Mouse (Mus musculus) layer of hippocampus, adult 18-20 months (tissue): Measurements from ENCODE around the gene Krt27. TPM values are rescaled to one million over a fixed set of nuclear protein-coding genes. Genes with fewer than 3 reads are reported as not detected.

Experiments used
- DNase-seq, 2 experiments: peaks; one replicate each; pipeline ENCODE4 v3.0.0; 2022; ENCODE audit warnings: low spot score in 2 of 2
- long read RNA-seq: library from polyadenylated mRNA; stranded (forward); transcript quantifications from one replicate; pipeline ENCODE4 v2.0.0, GENCODE M21; 2021
- total RNA-seq, 2 experiments: library from RNA; stranded (reverse); gene quantifications; 2 replicates each; pipeline ENCODE4 v1.2.3; 2021

The Krt27 gene
- total RNA-seq = not detected
- long read RNA-seq = 0 reads

DNA sequence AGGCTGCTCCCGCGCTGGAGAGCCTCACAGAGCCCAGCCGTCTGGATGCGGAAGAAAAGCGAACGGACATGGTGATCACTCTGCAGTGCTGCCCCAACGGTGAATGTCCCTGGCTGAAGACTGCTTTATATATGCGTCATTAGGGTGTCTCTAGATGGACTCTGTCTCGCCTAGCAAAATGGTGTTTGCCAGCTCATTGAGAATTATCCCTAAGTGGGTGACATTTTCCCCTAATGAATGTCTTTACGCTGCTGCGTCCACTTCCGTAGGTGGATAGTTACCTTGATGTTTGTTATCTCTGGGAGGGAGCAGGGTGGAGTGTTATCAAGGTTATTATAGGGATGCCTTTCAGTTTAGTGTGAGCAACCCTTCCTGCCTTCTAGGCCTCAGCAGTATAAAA, at the start of gene Krt27:
Krt27 (minus strand) TSS at position 101 of the 400 bp plus-strand sequence.
- DNase-seq = no peak

DNA sequence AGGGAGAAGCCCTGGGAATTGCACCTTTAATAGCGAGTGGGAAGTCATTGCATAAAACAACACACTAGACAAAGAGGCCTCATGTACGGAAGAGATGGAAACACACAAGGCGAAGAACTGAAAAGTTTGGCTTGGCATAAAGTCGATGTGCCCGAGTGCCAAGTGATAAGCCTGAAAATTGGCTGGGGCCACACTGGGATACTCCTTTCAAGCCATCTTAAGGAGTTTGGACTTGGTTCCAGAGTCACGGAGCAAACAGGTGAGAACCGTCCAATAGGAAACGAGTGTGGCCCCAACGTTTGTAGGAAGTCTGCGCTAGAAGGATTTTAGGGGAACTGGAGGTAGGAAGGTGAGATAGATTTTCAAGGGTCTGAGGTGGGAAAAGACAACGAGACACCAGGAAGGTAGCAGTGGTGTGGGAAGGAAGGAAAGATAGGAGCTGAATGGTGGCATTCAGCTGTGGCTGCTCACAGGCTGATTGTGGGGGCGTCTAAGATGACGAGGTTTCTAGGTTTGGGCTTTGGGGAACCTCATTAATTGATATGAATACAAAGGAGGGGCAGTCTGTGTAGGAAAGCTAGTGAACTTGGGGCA, 49.1 kb upstream of the Krt27 start:
- DNase-seq = no peak

DNA sequence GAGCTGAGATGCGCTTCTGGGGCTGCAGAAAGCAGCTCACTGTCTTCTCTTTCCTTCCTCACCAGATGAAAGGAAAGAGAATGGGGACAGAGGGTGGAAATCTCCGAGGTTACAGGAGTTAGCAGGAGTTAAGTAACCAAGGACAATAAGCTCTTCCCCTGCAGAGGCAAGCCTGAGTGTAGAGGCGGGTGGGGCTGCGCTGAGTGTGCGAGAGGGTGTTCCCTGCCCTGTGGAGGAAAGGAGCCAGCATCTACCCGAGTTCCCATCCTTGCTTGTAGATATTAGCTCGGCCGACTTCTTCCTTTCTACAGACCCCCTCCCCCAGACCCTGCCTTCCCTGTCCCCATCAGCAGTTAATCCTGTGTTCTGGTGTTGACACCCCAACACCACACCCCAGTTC, 47.9 kb upstream of the Krt27 start:
- no peak for DNase-seq

DNA sequence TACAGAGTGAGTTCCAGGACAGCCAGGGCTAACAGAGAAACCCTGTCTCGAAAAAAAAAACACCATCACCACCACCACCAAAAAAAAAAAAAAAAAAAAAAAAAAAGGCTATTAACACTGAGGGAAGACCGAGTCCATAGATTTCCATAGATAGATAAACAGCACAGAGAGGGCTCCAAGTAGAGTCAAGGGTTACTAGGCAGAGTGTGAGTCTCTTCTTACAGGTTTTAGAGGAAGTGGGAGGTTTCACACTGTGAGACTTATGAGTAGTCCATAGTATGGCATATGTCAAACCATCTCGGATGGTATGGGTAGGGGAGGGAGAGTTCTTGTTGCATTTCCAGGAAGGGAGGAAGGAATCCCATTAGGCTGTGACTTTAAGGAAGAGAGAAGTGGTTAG, 47.2 kb upstream of the Krt27 start:
- DNase-seq = no peak

DNA sequence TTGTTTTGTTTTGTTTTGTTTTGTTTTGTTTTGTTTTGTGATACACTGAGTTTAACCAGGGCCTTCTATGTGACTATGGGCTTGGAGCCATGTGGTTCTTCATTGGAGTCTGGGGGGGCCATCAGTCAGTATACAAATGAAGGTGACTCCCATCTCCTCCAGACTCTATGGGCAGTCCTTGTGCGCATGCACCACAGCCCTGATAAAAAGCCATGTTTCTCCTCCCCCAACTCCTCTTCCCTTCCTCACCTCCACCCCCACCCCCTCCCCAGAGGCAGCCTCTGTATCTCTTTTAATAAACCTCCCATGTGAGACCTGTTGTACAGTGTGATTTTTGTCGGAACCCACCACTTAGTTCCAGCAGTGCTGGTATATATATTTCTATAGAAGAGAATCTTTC, 45.8 kb upstream of the Krt27 start:
- DNase-seq = no peak

DNA sequence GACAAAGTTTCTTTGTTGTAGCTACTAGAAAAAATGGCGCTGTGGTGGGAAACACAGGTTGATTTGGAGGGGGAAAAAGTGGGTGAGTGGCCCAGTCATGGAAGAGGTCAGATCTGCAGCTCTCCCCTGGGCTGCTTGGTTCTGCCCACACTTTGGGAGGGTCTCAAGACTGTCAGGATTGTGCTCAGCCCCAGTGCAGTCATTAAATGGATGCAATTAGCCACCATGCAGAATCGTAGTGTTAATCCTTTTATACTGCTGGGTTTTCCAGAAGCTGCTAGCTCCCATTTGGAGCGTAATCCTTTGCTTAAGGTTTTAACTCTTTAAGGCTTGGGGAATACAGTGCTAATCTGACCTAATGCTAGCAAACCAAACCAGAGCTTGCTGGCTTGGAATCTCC, 45.1 kb upstream of the Krt27 start:
- no peak for DNase-seq

DNA sequence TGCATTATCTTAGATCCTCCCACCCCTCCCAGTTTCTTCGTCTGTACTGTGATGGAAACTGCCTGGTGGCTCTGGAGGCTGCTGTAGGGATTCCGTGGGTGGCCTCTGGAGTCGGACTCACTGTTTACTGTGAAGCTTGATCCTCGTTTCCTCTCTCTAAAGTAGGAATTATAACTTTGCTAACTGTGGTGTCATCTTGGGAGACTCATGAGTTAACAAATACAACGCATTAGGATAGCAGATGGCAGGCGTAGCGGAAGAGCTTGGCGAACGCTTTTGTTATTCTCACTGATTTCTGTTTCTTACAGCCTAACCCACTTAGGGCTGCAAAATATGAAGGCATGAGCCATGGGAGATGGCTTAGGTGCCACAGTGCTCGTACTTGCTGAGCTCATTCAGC, 41.6 kb upstream of the Krt27 start:
- DNase-seq = peak in 1 of 2 experiments; percentile 67

DNA sequence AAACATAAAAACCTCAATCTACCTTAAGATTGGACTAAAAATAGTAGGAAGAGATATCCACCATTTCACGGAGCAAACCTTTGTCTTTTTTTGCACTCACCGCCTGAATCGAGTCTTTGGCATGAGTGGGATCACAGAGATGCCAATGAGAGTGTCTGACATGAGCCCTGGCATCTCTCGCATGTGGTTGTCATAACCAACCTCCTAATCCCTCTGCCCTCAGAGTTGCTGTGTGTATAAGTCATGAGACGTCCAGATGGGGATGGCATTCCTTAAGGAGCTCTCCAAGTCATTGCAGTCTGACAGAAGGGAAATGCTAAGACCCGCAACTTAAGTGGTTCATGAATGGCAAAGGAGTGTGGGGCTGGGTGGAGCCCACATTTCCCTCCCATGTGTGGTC, 40.5 kb upstream of the Krt27 start:
- DNase-seq = no peak

DNA sequence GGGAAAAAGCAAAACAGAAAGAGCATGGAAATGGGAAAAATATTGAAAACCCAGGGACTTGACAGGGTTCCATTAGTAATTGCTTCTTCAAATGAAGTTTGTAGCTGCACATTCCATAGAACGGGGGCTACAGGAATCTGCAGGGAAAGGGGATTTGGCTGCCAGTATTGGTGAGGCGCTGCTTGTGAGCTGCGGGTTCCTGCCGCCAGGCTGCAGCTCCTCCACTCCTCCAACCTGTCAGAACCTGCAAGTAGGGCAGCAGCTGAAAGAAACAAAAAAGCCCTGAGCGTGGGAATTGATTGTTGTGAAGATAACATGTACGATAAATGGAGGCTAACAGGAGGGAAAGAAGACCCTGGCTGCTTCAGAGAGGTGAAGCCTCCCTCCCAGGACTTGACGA, 40.0 kb upstream of the Krt27 start:
- no peak for DNase-seq

DNA sequence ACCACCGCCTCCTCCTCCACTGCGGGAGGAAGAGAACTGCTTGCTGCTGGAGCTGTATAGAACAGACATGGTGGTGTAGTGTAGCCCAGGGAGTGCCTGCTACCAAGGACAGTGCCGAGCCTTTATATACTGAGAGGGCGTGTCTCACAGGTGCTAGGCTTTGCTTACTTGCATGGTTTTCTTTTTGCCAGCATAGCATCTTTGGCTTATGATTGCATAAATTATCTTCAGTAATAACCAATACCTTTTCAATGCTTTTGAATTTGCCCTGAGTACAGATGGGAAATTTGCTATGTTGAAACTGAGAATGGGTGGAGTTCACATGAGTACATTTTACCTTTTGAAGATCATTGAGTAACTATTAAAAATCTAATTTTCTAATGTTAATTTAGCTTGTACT, 38.4 kb upstream of the Krt27 start, which contains the start of gene Krt10:
Krt10 (minus strand) TSS at position 101 of the 400 bp plus-strand sequence.
- DNase-seq = no peak

DNA sequence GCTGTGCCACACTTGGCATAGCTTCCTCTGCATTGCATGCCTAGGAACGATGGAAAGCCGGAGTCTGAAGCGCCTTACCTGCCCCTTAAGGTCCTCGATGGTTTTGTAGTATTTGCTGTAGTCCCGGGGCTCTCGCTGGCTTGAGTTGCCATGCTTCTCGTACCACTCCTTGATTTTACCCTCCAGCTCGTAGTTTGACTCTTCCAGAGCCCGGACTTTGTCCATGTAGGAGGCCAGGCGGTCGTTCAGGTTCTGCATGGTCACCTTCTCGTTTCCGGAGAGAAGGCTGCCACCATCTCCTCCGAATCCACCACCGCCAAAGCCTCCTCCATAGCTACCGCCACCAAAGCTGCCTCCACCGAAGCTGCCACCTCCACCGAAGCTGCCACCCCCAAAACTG, 37.8 kb upstream of the Krt27 start:
- DNase-seq = no peak

DNA sequence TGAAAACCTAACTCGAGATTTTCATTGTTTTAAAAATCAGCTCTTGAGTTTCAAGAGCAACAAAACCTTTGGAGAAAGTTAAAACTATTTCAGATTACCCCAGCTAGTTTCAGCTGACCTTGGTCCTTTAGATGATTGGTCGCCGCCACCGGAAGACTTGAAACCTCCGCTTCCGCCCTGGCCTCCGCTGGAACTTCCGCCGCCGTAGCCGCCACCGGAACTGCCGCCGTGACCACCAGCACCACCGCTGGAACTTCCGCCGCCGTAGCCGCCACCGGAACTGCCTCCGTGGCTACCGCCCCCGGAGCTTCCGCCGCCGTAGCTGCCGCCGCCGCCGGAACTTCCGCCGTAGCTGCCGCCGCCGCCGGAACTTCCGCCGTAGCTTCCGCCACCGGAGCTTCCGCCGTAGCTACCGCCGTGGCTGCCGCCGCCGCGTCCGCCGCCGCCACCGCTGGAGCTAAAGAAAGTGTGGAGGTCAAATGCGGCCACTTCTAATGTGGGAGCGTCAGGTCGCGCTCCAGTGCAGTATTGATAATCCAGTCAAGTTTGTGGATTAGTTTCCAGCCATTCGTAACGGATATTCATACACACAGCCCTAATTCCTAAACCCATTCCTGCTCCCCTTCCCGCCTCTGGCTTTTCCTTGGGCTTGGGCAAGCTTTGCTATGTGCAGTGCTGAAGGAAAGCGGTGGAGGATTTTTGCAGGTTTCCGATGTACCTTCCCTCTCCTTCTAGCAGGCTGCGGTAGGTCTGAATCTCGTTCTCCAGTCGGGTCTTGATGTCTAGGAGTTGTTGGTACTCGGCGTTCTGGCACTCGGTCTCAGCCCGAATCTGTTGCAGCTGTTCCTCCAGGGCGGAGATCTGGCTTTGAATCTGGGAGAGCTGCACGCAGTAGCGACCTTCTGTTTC, 35.2 kb upstream of the Krt27 start:
- DNase-seq = peak; percentile 83 to 90

DNA sequence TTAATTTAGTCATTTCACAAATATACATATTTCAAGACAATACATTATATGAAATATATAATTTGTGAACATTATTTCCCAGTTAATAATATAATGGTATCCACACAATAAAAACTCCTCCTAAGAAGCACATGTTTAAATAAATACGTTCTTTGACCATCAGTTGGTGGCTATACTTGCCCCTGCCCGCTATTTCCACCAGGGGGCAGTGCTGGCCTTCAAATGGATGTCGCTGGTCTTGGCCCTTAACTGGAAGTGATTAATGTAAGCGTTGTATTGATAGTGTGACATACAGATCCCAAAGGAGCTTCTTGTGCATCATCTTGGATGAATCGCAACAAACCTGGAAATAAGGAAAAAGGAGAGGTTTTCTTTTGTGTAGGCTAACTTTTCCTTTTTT, 28.7 kb upstream of the Krt27 start:
- DNase-seq = peak in 1 of 2 experiments; percentile 85

DNA sequence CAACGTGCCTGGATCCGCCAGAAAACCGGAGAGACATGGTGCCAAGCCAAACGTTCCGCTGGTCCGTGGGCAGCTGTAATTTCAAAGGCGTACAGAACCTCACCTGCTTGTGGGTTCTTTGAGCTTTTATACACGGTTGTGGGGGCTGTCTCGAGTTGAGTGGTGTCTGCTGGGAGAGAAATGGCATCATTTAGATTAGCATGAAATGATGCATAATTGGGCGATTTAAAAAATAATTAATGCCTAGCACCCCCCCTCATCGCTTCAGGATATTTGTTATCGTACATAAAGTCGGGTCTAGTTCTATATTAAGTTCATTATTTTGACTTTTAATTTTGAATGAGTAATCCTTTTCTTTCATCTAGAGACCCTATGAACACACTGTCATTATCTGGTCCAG, 23.9 kb upstream of the Krt27 start, which contains the start of gene Krt28:
Krt28 (minus strand) TSS at position 101 of the 400 bp plus-strand sequence.
- DNase-seq = no peak

DNA sequence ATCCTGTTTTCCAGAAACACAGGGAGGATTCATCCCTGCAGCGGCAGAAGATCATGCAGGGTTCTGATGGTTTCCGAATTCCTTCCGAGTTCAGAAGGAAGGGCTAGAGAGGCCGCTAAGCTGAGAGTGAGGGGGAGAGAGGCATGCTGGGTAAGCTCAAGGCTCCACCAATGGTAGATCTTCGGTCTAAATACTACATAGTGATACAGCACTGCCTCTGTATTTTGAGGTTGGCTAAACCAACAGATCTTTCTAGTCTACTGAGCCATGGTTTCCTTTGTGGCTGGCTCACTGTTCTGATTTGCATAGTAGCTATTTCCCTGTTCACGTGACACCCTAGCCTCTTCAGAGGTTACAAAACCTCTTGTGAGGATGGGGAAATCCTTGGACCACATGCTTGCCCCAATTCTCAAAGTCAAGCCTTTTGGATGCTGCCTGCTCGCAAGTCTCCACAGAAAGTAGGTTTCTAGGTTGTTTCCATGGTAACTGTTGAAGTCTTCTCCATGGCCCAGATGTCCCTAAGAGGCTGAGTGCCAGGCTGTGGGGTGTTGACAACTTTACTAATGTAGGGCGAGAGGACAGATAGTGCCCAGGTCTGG, 19.0 kb upstream of the Krt27 start:
- DNase-seq = peak; percentile 44 to 77

DNA sequence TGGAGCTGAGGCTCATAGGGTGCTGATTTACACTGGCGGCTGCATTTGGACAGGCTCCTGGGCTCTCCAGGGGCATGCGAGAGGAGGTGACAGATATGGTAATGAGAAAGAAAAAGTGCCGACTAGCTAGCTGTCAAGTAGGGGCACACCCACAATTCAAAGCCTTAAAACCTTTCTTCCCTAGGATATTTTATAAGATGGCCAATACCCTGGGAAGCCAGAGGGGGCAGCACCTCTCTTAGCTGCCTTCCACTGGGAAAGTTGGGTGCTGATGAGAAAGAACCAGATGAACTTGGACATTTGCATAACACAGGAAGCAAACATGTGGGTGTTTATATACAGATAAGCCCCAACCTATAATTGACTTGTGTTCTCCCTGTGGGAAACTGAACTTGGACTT, 18.3 kb upstream of the Krt27 start:
- no peak for DNase-seq

DNA sequence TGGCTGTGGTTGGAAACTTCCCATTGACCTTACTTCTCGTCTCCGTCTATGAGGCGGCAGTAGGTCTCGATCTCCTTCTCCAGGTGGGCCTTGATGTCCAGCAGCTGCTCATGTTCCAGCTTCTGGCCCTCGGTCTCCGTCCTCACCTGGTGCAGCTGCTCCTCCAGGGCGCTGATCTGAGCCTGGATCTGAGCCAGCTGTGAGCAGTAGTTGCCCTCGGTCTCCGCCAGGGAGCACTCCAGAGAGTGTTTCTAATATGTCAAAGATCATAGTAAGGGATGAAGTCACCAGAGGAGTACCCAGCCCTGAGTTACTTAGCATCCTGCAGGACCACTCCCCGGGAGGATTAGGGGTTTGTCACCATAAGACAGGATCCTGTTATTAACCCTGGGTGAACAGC, 15.9 kb upstream of the Krt27 start:
- DNase-seq = no peak

DNA sequence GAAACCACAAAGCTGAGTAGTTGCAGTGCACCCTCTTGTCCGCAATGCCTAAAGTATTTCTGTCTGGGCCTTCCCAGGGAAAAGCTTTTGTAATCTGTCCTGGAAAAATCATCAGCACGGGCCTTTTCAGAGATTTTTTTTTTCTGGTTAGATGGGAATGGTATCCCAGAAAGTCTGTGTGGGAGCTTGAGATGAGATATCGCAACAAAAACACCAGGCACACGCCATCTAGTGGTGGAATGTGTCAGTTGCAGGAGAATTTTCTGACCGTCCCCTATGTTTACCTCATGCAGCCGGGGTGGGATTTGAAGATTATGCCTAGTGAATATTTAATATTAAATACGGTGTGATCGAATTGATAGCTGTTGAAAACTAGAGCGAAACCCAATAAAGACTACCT, 13.5 kb upstream of the Krt27 start:
- DNase-seq = peak; percentile 25 to 74

DNA sequence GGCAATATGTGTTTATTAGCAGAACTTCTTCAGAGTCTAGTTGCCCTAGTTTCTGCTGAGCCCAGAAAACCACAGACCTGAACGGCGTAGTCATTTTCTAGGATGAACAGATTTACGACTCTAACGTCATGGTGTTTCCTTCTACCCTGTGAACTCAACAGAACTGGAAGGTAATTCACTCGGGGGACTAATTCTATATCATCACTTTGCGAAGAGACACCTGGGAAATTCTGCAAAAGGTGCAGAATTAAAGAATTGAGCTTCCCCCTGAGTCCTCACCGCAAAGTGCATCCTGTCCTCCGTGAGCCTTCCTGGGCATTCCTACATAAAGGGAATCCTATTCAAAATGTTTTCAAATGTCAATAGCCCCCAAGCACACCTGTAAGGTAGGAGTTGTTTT, 10.5 kb upstream of the Krt27 start:
- DNase-seq = no peak

DNA sequence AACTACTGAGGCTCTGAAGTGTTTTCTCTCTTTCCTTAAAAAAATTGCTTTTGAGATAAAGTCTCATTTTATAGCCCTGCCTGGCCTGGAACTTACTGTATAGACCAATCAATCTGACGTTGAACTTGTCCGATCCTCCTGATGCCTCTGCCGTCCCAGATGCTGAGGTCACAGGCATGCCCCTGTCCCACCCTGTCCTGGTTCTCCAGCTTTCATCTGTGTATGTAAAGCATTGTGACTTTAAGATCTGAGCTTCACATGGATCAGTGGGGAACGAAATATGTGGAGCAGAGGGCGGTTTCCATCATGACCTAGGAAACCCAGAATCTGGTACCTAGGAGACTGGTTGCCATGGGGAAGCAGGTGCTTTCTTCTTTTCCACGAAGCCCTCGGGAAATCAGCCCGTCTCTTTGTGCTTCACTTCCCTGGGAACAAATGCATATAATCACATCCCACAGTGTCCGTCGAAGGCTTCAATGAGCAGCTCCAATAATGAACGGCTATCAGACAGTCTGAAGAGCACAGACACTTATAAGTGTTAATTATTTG, 11.5 kb downstream of the Krt27 start:
- DNase-seq = no peak

DNA sequence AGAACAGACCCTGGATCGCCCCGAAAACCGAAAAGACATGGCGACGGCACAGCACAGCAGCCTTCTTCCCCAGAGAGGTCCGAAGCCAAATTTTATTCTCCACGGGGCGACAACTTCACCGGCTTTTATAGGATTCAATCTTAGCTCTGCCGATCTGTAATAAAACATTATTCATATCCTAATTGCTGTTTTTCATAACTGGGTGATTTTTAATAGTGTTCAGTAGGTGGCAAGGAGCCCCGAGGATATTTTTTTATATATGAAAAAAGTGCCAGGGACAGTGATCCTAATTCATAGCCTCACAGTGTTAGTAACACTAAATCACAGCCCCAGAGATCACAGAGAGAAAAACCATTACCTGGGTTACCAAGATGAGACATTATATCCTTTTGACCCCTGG, 13.0 kb downstream of the Krt27 start, which contains the start of gene Krt26:
Krt26 (minus strand) TSS at position 101 of the 400 bp plus-strand sequence.
- no peak for DNase-seq

DNA sequence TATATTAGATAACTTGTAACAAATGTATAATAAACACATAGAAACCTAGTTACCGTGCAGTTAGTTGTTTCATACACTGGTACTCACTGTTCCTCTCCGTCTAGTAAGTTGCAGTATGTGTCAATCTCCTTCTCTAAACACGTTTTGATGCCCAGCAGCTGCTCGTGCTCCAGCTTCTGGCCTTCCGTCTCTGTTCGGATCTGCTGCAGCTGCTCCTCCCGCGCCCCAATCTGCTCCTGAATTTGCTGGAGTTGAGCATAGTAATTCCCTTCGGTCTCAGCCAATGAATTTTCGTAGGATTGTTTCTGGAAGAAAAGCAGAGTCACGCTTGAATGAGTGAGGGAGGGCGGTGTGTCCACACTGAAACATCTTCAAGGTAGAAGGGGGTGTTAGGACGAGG, 17.5 kb downstream of the Krt27 start:
- peak; percentile 72 to 86 for DNase-seq
